Mouse (Mus musculus) limb, embryonic 12.5 days (tissue): ENCODE data around the gene Aplp2. TPM values are rescaled to one million over a fixed set of nuclear protein-coding genes. Genes with fewer than 3 reads are reported as not detected.

Experiments used
- ATAC-seq: fragments of 200-750 bp; cut with Nextera tagmentation; 2 replicates; pipeline ENCODE4 v1.8.0; 2017; ENCODE audit warnings: low read depth, moderate TSS enrichment; ENCODE audit not compliant: insufficient number of reproducible peaks, insufficient read depth, low FRiP score, low TSS enrichment
- H3K27ac ChIP-seq: fragments of 300-500 bp; sonication (generic); 2 replicates; pipeline ENCODE4 v1.5.1; 2016; ENCODE audit warnings: mild to moderate bottlenecking, moderate library complexity
- H3K27me3 ChIP-seq: fragments of 300-500 bp; sonication (generic); 2 replicates; pipeline ENCODE4 v1.6.1; 2016; ENCODE audit warnings: mild to moderate bottlenecking, moderate library complexity
- H3K36me3 ChIP-seq: fragments of 300-500 bp; sonication (generic); 2 replicates; pipeline ENCODE4 v1.6.1; 2016; ENCODE audit warnings: mild to moderate bottlenecking, moderate library complexity
- H3K4me1 ChIP-seq: fragments of 300-500 bp; sonication (generic); replicated peaks from 2 replicates; pipeline ENCODE4 v1.6.1; 2016
- H3K4me2 ChIP-seq: fragments of 300-500 bp; sonication (generic); 2 replicates; pipeline ENCODE4 v1.6.1; 2016; ENCODE audit warnings: mild to moderate bottlenecking, moderate library complexity
- H3K4me3 ChIP-seq: fragments of 300-500 bp; sonication (generic); replicated peaks from 2 replicates; pipeline ENCODE4 v1.5.1; 2016; ENCODE audit warnings: mild to moderate bottlenecking
- H3K9ac ChIP-seq: fragments of 300-500 bp; sonication (generic); replicated peaks from 2 replicates; pipeline ENCODE4 v1.6.1; 2016; ENCODE audit warnings: mild to moderate bottlenecking, moderate library complexity
- H3K9me3 ChIP-seq: fragments of 300-500 bp; sonication (generic); 2 replicates; pipeline ENCODE4 v1.6.1; 2016; ENCODE audit warnings: mild to moderate bottlenecking, moderate library complexity
- whole genome bisulfite sequencing: fragments of 180-500 bp; shearing (Covaris S2); methylation state at CpG from one replicate; pipeline ENCODE4 v1.1.7; 2016; 5-methylcytosine and 5-hydroxymethylcytosine counted together
- polyA plus RNA-seq: library from polyadenylated mRNA; unstranded; fragments of >200 nt; fragmentation: Nextera tagmentation; extraction: Ambion mirVana; gene quantifications from 2 replicates; pipeline ENCODE4 v1.2.1, GENCODE M21; 2016

Gene Aplp2
- polyA plus RNA-seq, 1 experiment from 2014 or later, result 164 TPM

DNA sequence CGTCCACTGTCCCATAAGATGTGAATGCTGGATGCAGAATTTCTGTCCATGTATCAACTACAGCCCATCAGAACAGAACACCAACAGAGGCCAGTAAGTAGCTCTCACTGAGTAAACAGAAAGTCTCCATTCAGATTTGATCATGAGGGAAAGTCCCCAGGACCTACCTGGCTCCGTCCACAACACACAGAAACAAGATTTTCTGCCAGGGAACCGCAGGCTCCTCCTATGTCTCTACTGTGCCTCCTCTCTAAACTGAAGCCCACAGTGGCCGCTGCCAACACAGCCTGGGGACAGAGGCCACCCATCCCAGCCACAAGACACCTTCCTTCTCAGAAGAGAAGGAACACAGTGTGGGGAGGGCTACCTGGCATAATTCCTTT is 91.1 kb downstream of the Aplp2 start:
- Histone ChIP-seq H3K4me3 (no peak overlapping the region), H3K9ac (no peak overlapping the region), H3K4me1 (peaks cover 24% of the 10 kb centered on the region), H3K36me3 (no peaks in the 10 kb centered on the region), H3K27ac (0 out of 2 replicates have a peak overlapping the region, but pooled peaks have one; percentile 13), H3K4me2 (peak overlapping the region; percentile 24; the same call in 1 of the 2 replicates), H3K27me3 (no peaks in the 10 kb centered on the region), H3K9me3 (no peaks in the 10 kb centered on the region)
- ATAC-seq, result no peak
- whole genome bisulfite sequencing, result 26% methylated on average over 4 of the region's 4 CpGs

- 26% methylated on average over 11 of the region's 11 CpGs for WGBS
- 0 out of 2 replicates have a peak overlapping the region, but pooled peaks have one; percentile 25 for H3K27ac ChIP-seq
- H3K4me1 ChIP-seq, result peaks cover 24% of the 10 kb centered on the region
These were observed 91.6 kb downstream of the Aplp2 start for GRCm38 (mm10) chr9:31119882-31120532.

GRCm38 (mm10) chr9:31119405-31119804 is 92.2 kb downstream of the Aplp2 start:
- Histone ChIP-seq H3K36me3 (no peaks in the 10 kb centered on the region), H3K4me2 (no peak overlapping the region), H3K27me3 (no peaks in the 10 kb centered on the region), H3K9ac (no peak overlapping the region), H3K9me3 (no peaks in the 10 kb centered on the region), H3K4me3 (no peak overlapping the region), H3K4me1 (peaks cover 24% of the 10 kb centered on the region), H3K27ac (no peak overlapping the region)
- no peak for ATAC-seq
- WGBS, result 58% methylated on average over 5 of the region's 5 CpGs

More at GRCm38 (mm10) chr9:31119882-31120532, 91.6 kb downstream of the Aplp2 start:
- H3K27me3 ChIP-seq, result no peaks in the 10 kb centered on the region
- no peaks in the 10 kb centered on the region for H3K36me3 ChIP-seq
- ATAC-seq, result no peak
- no peaks in the 10 kb centered on the region for H3K9me3 ChIP-seq
- no peak overlapping the region for H3K9ac ChIP-seq
- H3K4me3 ChIP-seq, result no peak overlapping the region
- peak overlapping the region; percentile 24; the same call in 1 of the 2 replicates for H3K4me2 ChIP-seq

GRCm38 (mm10) chr9:31118520-31119298 is 92.9 kb downstream of the Aplp2 start:
- Histone ChIP-seq H3K4me2 (peak overlapping the region; percentile 4; the same call in 1 of the 2 replicates), H3K9me3 (no peaks in the 10 kb centered on the region), H3K4me1 (peaks cover 24% of the 10 kb centered on the region), H3K9ac (no peak overlapping the region), H3K27me3 (no peaks in the 10 kb centered on the region), H3K27ac (no peak overlapping the region), H3K36me3 (no peaks in the 10 kb centered on the region), H3K4me3 (no peak overlapping the region)
- peak; percentile 92 for ATAC-seq
- WGBS, result 29% methylated on average over 11 of the region's 11 CpGs

DNA sequence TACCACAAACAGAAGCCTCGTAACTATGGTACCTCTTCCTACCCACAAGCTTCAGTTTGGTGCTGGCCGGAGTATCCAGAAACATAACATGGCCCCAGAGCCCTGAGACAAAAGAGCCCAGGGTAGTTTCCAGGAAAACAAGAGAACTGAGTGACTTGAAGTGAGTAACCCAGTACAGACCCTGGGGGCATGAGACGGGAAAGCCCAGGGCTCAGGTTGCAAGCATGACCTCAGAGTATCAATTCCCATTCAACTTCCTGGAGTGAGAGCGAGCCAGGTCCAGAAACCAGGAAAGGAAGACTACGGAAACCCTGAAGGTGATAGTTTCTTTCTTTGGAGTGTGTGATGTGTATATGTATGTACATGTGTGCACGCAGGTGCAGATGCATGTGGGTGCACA is 94.1 kb downstream of the Aplp2 start:
- 73% methylated on average over 6 of the region's 6 CpGs for WGBS
- Histone ChIP-seq H3K27me3 (no peaks in the 10 kb centered on the region), H3K9ac (no peak overlapping the region), H3K9me3 (no peaks in the 10 kb centered on the region), H3K27ac (no peak overlapping the region), H3K36me3 (no peaks in the 10 kb centered on the region), H3K4me1 (peaks cover 24% of the 10 kb centered on the region), H3K4me2 (no peak overlapping the region), H3K4me3 (no peak overlapping the region)
- no peak for ATAC-seq

GRCm38 (mm10) chr9:31117088-31117487 is 94.5 kb downstream of the Aplp2 start:
- ATAC-seq, result no peak
- Histone ChIP-seq H3K9ac (no peak overlapping the region), H3K36me3 (no peaks in the 10 kb centered on the region), H3K27me3 (no peaks in the 10 kb centered on the region), H3K4me1 (peaks cover 24% of the 10 kb centered on the region), H3K27ac (no peak overlapping the region), H3K9me3 (no peaks in the 10 kb centered on the region), H3K4me3 (no peak overlapping the region), H3K4me2 (no peak overlapping the region)
- WGBS, result 92% methylated on average over 11 of the region's 11 CpGs

DNA sequence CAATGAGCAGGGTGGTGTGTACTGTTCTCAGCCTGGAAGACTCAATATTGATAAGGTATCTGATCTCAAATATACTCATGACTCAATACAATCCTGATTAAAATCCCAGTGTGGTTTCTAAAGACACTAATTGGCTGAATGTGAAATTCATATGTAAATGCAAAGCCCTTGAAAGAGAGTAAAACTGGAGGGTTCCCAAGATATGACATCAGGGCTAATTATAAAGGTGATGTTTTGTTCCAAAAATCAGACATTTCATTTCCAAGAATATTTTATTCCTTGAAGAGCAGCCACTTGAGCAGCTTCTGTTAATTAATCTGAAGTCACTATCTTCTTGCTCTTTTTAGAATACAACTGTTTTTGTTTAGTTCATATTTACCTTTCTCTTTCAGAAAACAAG is 96.0 kb downstream of the Aplp2 start:
- no peaks in the 10 kb centered on the region for H3K27me3 ChIP-seq
- peaks cover 13% of the 10 kb centered on the region for H3K4me1 ChIP-seq
- H3K9me3 ChIP-seq, result no peaks in the 10 kb centered on the region
- no peak overlapping the region for H3K4me2 ChIP-seq
- no peak overlapping the region for H3K4me3 ChIP-seq
- H3K9ac ChIP-seq, result no peak overlapping the region
- ATAC-seq, result no peak
- no peak overlapping the region for H3K27ac ChIP-seq
- no peaks in the 10 kb centered on the region for H3K36me3 ChIP-seq

DNA sequence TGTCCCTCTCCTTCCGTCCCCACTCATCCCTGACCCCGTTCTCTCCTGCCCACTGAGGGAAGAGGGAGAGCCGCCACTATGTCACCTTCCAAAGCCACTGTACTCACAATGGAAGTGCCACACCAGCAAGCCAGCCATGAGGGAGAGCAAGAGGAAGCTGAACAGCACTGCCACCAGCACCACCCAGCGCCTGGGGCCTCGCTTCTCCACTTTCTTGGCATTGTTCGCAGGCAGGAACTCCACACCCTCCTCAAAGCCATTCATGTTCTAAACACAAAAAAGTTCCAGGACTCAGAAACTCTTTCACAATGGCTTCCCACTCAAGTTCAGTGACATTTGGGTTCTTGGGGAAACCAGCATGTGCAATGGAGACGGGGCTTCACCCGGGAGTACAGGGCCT is 103.2 kb downstream of the Aplp2 start:
- Histone ChIP-seq H3K27ac (no peak overlapping the region), H3K4me2 (no peak overlapping the region), H3K4me1 (no peaks in the 10 kb centered on the region), H3K4me3 (no peak overlapping the region), H3K9me3 (no peaks in the 10 kb centered on the region), H3K9ac (no peak overlapping the region), H3K27me3 (0 out of 2 replicates have a peak, but pooled peaks cover 6% of the 10 kb centered on the region), H3K36me3 (no peaks in the 10 kb centered on the region)
- ATAC-seq, result no peak
- WGBS, result 90% methylated on average over 8 of the region's 8 CpGs

Other genes with a start within 250 kb of the Aplp2 start
- gene Zbtb44, start 181.2 kb downstream of the Aplp2 start, polyA plus RNA-seq, result 7.8 and 10.6 TPM in 2 replicates
- gene St14, start 80.0 kb downstream of the Aplp2 start, polyA plus RNA-seq, result 7.1 and 8.1 TPM in 2 replicates
- 6.3 and 6.4 TPM in 2 replicates for gene Prdm10, start 68.7 kb upstream of the Aplp2 start, polyA plus RNA-seq
- gene Nfrkb, start 174.4 kb upstream of the Aplp2 start, polyA plus RNA-seq, result 25.8 and 27.6 TPM in 2 replicates